In genomic region chr12:6168795-6169194, GRCm38 (mm10) we compare ENCODE assay signal across 12 mouse cellular contexts.
"Had no signal": no experiment of that assay in that cellular context is flagged by ENCODE, and none has a peak within 500 bp of the region (broad histone marks: within the 10 kb centered on the region; RNA-seq: fewer than 3 reads in every experiment).

No protein-coding gene starts in this region.

- DNase-seq: gastrocnemius, adult 2 months; gastrocnemius, postnatal 10 days; gastrocnemius, postnatal 25 days; heart, adult 18-20 months; heart, postnatal 10 days; heart, postnatal 4 days; kidney, adult 18-20 months; kidney, adult 8-10 months; kidney, postnatal 10 days; kidney, postnatal 25 days; kidney, postnatal 4 days; left cerebral cortex, postnatal 4 days had no signal
